Mouse (Mus musculus) lung, adult 2 months (tissue): ENCODE measurements around the gene Mthfsl. TPM values are rescaled to one million over a fixed set of nuclear protein-coding genes. Genes with fewer than 3 reads are reported as not detected.
"Not testable (repeated sequence)": the region's sequence is repeated elsewhere in the genome, so short reads cannot be mapped to it uniquely, and the experiment has no call there.

ENCODE experiments used
- DNase-seq: peaks from one replicate; pipeline ENCODE4 v3.0.0; 2022
- H3K4me1 ChIP-seq: fragments of 200-500 bp; 2 replicates; pipeline ENCODE4 v1.6.1; 2011; ENCODE audit warnings: low read length; ENCODE audit not compliant: control insufficient read depth, insufficient read depth
- H3K4me3 ChIP-seq: fragments of 200-500 bp; replicated peaks from 2 replicates; pipeline ENCODE3; 2011; ENCODE audit warnings: low read depth, mild to moderate bottlenecking, control low read depth, low read length; ENCODE audit errors: extremely low read depth
- CTCF ChIP-seq: fragments of 200-500 bp; IDR thresholded peaks from 2 replicates; pipeline ENCODE4 v1.5.1; 2011; ENCODE audit warnings: mild to moderate bottlenecking, low read length, control low read depth; ENCODE audit not compliant: insufficient read depth
- POLR2A ChIP-seq: fragments of 200-500 bp; IDR thresholded peaks from 2 replicates; pipeline ENCODE4 v1.6.1; 2011; ENCODE audit warnings: low read depth, mild to moderate bottlenecking, control low read depth, low read length, borderline replicate concordance; ENCODE audit errors: extremely low read depth
- WGBS: fragments of 180-500 bp; shearing (Covaris S2); methylation state at CpG from one replicate; pipeline ENCODE4 v1.1.7; 2018; 5-methylcytosine and 5-hydroxymethylcytosine counted together
- polyA plus RNA-seq: library from polyadenylated mRNA; depleted of rRNA; stranded (reverse); fragments of >200 nt; gene quantifications from 2 replicates; pipeline ENCODE4 v1.2.3, GENCODE M21; 2012; rRNA removed

Gene Mthfsl
- polyA plus RNA-seq, 1 experiment = 17.7 TPM

DNA sequence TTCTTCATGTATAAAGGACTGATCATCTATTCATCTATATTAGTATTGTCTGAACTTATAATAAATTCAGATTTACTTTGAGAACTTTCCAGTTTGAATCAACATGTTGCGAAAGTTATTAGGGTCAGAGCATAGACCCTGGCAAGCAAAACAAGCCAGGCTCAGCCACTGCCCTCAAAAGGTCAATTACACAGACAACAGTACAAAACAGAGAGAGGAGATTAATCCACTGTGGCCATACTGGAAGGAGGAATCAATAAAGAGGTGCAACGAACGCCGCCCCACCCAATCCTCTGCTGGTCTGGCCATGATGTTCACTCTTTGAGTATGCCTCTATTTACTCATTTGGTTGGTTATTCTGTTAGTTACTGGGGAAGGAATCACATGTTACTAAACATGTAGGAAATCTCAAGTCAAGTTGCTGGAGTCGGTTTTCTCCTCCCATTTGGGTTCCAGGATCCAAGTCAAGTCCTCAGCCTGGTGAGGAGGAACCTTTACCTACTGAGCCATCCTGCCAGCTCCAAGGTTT lies 9.1 kb downstream of the Mthfsl start:
- WGBS = 90% methylated on average over 4 of the region's 5 CpGs
- not testable (repeated sequence) for H3K4me3 ChIP-seq, DNase-seq, H3K4me1 ChIP-seq

DNA sequence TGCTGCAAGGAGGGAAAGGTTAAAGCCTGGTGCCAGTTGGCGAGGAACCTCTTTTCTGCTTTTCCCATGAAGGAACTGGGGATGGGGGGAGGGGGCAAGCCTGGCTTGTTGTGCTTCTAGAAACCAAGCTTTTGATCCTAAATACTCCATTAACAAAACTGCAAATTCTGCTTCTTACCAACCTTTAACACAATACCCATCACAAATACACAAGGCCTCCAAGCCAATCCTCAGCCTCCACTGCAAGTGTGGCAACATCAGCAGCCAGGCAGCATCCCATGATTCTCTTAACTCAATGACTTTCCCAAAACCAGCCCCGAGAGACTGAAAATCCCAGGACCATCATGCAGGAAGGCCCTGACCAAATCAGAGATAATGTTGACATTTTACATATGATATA lies 9.7 kb downstream of the Mthfsl start:
- not testable (repeated sequence) for DNase-seq, H3K4me3 ChIP-seq, H3K4me1 ChIP-seq
- 84% methylated on average over 2 of the region's 2 CpGs for WGBS

DNA sequence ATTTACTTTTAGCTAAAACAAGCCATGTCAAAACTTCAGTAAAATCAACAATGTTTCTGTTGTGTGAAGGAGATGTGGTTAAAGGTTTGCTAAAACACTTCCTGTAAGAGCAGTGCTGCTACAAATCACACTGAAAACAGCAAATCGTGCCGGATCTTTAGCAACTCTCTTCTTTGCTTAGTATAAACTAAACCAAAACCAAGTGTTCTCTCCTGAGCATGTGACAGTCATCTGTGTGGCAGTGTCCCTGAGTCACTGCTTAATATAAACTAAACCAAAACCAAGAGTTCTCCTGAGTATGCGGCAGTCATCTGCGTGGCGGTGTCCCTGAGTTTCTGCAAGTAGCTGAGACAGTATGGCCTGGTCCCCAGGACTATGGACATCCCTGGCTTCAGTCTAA lies 10.3 kb downstream of the Mthfsl start:
- 61% methylated on average over 5 of the region's 5 CpGs for WGBS
- not testable (repeated sequence) for H3K4me3 ChIP-seq, DNase-seq, H3K4me1 ChIP-seq

DNA sequence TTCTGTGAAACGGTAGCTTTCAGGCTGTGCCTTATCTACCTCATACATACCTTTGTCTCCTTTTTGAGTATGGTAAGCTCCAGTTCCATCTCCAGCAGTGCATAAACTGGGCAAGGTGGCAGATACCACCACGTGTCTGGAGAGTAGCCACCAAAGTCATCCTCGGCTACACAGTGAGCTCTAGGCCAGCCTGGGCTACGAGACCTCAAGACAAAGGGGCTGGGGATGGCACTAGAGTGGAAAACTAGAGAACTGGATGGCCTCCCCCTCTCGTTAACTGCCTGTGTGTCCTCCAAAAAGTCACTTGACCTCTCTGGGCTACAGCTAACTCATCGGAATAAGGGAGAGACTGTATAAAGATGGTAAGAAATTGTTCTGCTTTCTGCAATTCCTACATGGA lies 10.8 kb downstream of the Mthfsl start:
- TF ChIP-seq CTCF (no peak), POLR2A (no peak)
- 82% methylated on average over 6 of the region's 6 CpGs for WGBS
- no peak overlapping the region for H3K4me3 ChIP-seq
- H3K4me1 ChIP-seq = no peaks in the 10 kb centered on the region
- no peak for DNase-seq

DNA sequence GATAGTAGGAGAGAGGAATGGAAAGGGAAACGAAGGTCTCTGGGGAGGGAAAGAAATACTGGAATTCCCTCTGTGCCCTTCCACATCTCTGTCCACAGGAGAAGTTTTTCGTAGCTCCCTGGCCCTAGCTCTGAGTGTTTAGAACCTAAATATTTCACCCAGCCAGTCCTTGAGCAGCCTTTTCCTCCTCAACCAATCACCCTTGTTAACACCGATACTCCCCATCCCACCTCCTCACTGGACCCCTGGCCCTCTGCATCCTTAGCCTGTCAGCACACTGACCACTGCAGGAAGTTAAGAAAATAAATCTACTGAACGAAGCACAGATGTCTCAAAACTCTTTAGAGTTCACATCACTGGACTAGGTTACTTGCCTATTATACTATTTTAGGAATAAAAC lies 13.4 kb downstream of the Mthfsl start:
- TF ChIP-seq POLR2A = no peak
- no peak for TF ChIP-seq CTCF
- H3K4me3 ChIP-seq = no peak overlapping the region
- H3K4me1 ChIP-seq = no peaks in the 10 kb centered on the region
- DNase-seq = no peak
- WGBS = 72% methylated on average over 4 of the region's 4 CpGs

DNA sequence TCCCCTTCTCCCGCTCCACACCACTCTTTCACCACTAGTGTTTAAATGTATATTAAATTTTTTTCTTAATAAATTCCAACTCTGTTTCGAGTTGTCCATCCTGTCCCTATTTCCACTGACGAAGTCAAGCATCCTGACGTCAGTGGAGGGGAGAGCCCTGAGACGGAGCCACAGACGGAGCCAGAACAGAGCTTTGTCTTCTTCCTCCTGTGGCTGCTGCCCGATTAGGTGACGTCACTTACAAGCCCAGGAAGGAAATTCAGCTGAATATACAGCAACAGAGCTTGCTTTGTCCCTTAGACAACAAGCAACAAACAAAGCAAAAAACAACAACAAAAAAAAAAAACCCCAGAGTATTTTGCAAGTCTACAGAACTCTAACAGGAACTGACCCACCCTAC lies 14.9 kb downstream of the Mthfsl start:
- not testable (repeated sequence) for H3K4me3 ChIP-seq, DNase-seq, H3K4me1 ChIP-seq
- WGBS = 53% methylated on average over 8 of the region's 8 CpGs

DNA sequence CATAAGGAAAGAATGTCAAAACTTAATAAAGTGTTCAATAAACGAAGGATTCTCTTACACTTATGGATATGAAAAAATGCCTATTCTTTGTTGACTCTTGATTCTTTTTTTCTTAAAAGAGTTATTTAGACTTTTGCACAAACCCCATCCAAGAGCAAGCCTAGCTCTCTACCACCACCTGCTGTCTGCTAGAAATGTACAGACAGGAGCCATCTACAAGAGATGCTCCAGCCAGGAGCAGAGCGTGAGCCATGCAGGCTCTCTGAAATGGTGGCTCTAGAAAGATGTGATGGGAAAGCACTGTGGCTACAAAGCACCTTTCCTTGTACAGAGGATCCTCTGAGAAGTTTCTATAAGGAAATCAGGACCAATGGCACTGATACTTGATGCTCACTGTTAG lies 21.4 kb downstream of the Mthfsl start:
- not testable (repeated sequence) for DNase-seq, H3K4me3 ChIP-seq, H3K4me1 ChIP-seq
- WGBS = no CpG with 5 or more reads among the region's 2 CpGs

DNA sequence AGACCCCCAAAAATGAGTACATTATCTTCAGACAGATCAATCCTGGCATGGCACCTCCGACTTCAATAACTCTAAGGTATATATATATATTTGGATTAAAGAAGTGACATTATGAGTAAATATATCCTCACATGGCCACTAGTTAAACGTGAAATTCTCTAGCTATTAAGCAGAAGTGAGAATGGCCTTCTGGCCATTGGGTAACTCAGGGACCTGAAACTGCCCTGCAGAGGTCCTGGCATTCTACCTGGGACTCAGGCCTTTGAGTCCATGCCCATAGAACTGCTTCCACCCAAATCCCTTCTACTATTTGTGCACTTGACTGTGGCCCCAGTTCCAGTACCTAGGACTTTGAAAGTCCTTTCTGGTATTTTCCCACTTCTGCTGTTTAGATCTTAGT lies 28.8 kb downstream of the Mthfsl start:
- not testable (repeated sequence) for H3K4me3 ChIP-seq, DNase-seq, H3K4me1 ChIP-seq
- WGBS = 71% methylated on average over 2 of the region's 2 CpGs

DNA sequence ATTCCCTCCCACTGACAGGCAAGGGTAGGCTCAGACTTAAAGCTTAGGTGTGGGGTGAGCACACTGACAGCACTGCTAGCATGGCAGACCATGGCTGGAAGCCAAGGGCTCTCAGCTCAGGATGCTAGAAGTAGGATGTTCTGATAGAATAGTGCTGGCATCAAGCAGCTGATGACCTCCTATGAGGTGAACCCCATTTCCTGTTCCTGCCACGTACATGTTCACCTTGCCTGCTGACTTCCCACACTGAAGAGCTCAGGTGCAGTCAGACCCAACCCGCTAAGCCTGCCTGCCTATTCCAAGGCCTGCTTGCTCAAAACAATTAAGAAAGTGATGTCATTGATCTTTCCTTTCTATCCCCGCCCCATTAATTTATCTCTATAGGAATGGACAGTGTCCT lies 30.6 kb downstream of the Mthfsl start:
- H3K4me1 ChIP-seq, H3K4me3 ChIP-seq, DNase-seq: not testable (repeated sequence)
- WGBS = 71% methylated on average over 3 of the region's 3 CpGs

DNA sequence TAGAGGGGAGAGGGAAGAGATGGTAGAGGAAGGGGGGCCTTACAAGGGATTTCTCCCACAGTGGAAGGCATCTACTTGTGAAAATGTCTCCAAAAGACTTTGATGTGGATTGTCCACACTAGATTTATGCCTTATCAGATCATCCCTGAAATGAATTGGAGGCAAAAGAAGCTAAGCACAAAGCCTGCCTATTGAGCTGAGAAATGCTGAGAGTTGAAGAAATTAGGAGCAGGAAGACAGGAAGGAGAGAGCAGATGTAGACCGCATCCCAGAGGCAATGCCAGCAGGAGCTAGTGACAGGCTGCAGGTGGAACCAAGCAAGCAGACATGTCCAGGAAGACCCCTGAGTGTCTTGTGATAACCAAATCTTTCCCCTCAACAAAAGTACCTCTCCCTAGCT lies 33.4 kb downstream of the Mthfsl start:
- not testable (repeated sequence) for DNase-seq, H3K4me1 ChIP-seq, H3K4me3 ChIP-seq
- WGBS = 85% methylated on average over 1 of the region's 1 CpGs

DNA sequence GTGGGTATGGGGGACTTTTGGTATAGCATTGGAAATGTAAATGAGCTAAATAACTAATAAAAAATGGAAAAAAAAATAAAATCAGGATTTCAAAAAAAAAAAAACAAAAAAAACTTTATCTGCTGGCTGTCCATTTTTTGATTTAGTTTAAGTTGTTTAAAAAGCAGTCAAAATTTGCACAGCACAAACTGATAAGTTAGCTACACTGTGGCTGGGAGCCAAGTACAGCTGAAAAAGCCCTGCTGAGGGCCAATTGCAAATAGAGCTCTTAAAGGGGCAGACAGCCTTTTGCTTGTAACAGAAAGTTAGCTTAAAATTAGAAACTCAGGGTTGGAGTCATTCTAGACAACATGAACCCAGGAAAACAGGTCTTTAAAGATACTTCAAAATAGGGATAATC lies 61.8 kb downstream of the Mthfsl start:
- not testable (repeated sequence) for H3K4me3 ChIP-seq, DNase-seq, H3K4me1 ChIP-seq

DNA sequence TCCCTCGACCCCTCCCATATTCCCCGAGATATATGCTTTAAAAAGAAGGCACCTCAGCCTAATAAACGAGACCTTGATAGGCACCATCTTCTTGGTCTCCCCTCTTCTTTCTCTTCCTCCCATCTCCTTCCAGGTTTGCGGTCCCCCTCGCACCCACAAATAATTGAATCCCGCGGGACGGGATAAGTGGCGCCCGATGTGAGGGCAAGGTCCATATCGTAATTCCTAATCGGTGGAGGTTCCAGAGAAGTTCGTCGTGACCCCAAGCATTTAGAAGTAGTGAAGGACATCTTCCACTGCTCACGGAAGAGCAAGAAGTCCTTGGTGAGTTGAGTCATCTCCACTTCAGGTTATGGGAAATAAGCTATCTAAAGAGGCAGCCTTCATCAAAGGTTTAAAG lies 69.4 kb downstream of the Mthfsl start:
- WGBS = 97% methylated on average over 13 of the region's 15 CpGs
- DNase-seq, H3K4me3 ChIP-seq, H3K4me1 ChIP-seq: not testable (repeated sequence)

Other genes with a start within 250 kb of the Mthfsl start
- gene Syncrip, start 237.7 kb downstream of the Mthfsl start, polyA plus RNA-seq = 3.0 and 7.9 TPM in 2 replicates
- gene Zfp949, start 172.3 kb downstream of the Mthfsl start, polyA plus RNA-seq = 2.8 and 5.5 TPM in 2 replicates
- not detected in 2 replicates for gene Trim43a, start 139.4 kb downstream of the Mthfsl start, polyA plus RNA-seq
- 3.9 and 6.8 TPM in 2 replicates for gene Bcl2a1d, start 11.6 kb upstream of the Mthfsl start, polyA plus RNA-seq
- gene Trim43c, start 118.9 kb upstream of the Mthfsl start, polyA plus RNA-seq = not detected in 2 replicates
- 4.4 and 5.8 TPM in 2 replicates for gene Bcl2a1a, start 236.6 kb upstream of the Mthfsl start, polyA plus RNA-seq